In the genomic region with DNA sequence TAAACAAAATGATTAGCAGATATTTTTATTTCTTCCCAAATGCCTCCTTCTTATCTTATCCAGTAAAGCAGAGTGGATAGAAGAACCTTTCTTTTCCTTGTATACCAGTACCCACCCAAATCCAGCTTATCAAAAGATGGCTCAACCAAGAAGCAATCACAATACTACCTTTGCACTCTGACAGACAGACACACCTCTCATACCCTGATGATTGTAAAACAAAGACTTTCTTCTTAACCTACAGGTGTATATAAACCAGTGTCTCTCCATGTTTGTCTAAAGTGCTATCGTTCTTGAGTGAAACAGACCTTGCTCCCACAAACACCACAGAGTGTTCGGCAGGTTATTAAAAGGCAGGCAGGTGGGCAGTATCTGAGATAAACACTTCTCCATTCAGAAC, we compare ENCODE assay signal across 22 mouse cellular contexts.
"Had no signal": no experiment of that assay in that cellular context is flagged by ENCODE, and none has a peak within 500 bp of the region (broad histone marks: within the 10 kb centered on the region; RNA-seq: fewer than 3 reads in every experiment).

No protein-coding gene starts in this region.

- H3K4me3 ChIP-seq: gastrocnemius, adult 2 months; heart, embryonic 10.5 days; heart, embryonic 12.5 days; hindbrain, embryonic 13.5 days; kidney, embryonic 15.5 days; layer of hippocampus, adult 2 months; left cerebral cortex, adult 2 months; limb, embryonic 10.5 days; limb, embryonic 12.5 days; liver, embryonic 13.5 days had no signal

- H3K36me3 ChIP-seq: hindbrain, embryonic 13.5 days; kidney, embryonic 15.5 days; limb, embryonic 10.5 days; limb, embryonic 12.5 days; liver, embryonic 13.5 days had no signal

- H3K27ac ChIP-seq: heart, embryonic 10.5 days; hindbrain, embryonic 13.5 days; kidney, embryonic 15.5 days; kidney, postnatal 0 days; layer of hippocampus, adult 2 months; left cerebral cortex, adult 2 months; limb, embryonic 10.5 days; limb, embryonic 12.5 days; liver, embryonic 13.5 days had no signal

- H3K27me3 ChIP-seq: heart, embryonic 12.5 days; hindbrain, embryonic 13.5 days; kidney, embryonic 15.5 days; limb, embryonic 12.5 days; liver, embryonic 13.5 days had no signal

- H3K4me2 ChIP-seq: heart, embryonic 12.5 days; hindbrain, embryonic 13.5 days; kidney, embryonic 15.5 days; limb, embryonic 12.5 days; liver, embryonic 11.5 days; liver, embryonic 13.5 days had no signal

- ATAC-seq: inflammation-experienced regulatory T-cells, adult 6 months had no signal

- H3K9ac ChIP-seq: heart, embryonic 12.5 days; hindbrain, embryonic 13.5 days; kidney, embryonic 15.5 days; limb, embryonic 12.5 days; liver, embryonic 13.5 days had no signal

- DNase-seq: gastrocnemius, adult 2 months; gastrocnemius, postnatal 10 days; gastrocnemius, postnatal 25 days; heart, adult 18-20 months; kidney, adult 11 months; kidney, adult 2 months; kidney, adult 9 months; kidney, postnatal 14 days; kidney, postnatal 36 days; liver; liver, embryonic 13.5 days had no signal

- H3K9me3 ChIP-seq: heart, embryonic 10.5 days; heart, embryonic 12.5 days; hindbrain, embryonic 13.5 days; kidney, embryonic 15.5 days; limb, embryonic 10.5 days; limb, embryonic 12.5 days; liver, embryonic 13.5 days had no signal
